Mouse (Mus musculus): Measurements from ENCODE around the gene Atoh8. TPM values are rescaled to one million over a fixed set of nuclear protein-coding genes. Genes with fewer than 3 reads are reported as not detected.

Gene Atoh8
- polyA plus RNA-seq, 1 experiment from 2014 or later, result 15.7 TPM

Other genes with a start within 250 kb of the Atoh8 start
- 59.5 and 64.1 TPM in 2 replicates for gene St3gal5, start 138.0 kb downstream of the Atoh8 start, polyA plus RNA-seq (2016; fragmentation: Nextera tagmentation; extraction: Ambion mirVana)
- 0.12 and 0.30 TPM in 2 replicates for gene Sftpb, start 69.0 kb upstream of the Atoh8 start, polyA plus RNA-seq (2016; fragmentation: Nextera tagmentation; extraction: Ambion mirVana)
- gene Usp39, start 109.6 kb upstream of the Atoh8 start, polyA plus RNA-seq (2016; fragmentation: Nextera tagmentation; extraction: Ambion mirVana), result 43.5 and 53.9 TPM in 2 replicates
- gene 0610030E20Rik, start 111.7 kb upstream of the Atoh8 start, polyA plus RNA-seq (2016; fragmentation: Nextera tagmentation; extraction: Ambion mirVana), result 17.3 and 24.9 TPM in 2 replicates
- 15.7 and 24.9 TPM in 2 replicates for gene Tmem150a, start 119.9 kb upstream of the Atoh8 start, polyA plus RNA-seq (2016; fragmentation: Nextera tagmentation; extraction: Ambion mirVana)
- 119 and 127 TPM in 2 replicates for gene Rnf181, start 131.4 kb upstream of the Atoh8 start, polyA plus RNA-seq (2016; fragmentation: Nextera tagmentation; extraction: Ambion mirVana)
- gene Vamp5, start 144.9 kb upstream of the Atoh8 start, polyA plus RNA-seq (2016; fragmentation: Nextera tagmentation; extraction: Ambion mirVana), result 40.5 and 44.7 TPM in 2 replicates
- 130 and 137 TPM in 2 replicates for gene Vamp8, start 155.1 kb upstream of the Atoh8 start, polyA plus RNA-seq (2016; fragmentation: Nextera tagmentation; extraction: Ambion mirVana)
- 28.6 and 29.2 TPM in 2 replicates for gene Ggcx, start 178.7 kb upstream of the Atoh8 start, polyA plus RNA-seq (2016; fragmentation: Nextera tagmentation; extraction: Ambion mirVana)
- gene Mat2a, start 204.0 kb upstream of the Atoh8 start, polyA plus RNA-seq (2016; fragmentation: Nextera tagmentation; extraction: Ambion mirVana), result 353 and 387 TPM in 2 replicates

Measured in heart, embryonic 10.5 days (tissue).